Mouse (Mus musculus): ENCODE results near the gene Mmel1. TPM values are rescaled to one million over a fixed set of nuclear protein-coding genes. Genes with fewer than 3 reads are reported as not detected.

Gene Mmel1
- total RNA-seq, 2 experiments from 2014 or later = 0.10 to 0.13 TPM

DNA sequence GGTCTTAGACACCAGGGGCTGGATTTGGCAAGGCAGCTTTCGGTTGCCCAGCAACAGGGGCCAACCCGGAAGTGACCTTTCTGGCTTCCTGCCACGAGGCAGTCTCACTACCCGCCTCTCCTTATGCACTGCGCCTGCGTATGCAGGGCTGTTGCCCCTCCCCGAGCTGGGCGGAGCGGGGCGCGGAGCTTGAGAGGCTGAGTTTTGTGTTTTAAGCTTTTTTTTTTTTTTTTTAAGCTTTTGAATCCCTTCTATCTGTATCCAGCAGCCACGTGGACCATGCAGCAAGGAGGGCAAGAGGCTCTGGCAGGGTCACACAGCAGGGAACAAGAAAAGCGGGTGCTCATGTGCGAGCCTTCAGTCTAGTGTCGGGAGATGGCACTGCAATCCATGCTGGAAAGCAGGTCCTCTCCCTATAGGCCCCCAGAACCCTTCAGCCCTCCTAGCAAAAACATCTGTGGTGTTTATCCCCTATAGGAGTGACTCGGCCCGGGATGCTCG is 5.1 kb upstream of the Mmel1 start:
- DNase-seq = peak; percentile 93

DNA sequence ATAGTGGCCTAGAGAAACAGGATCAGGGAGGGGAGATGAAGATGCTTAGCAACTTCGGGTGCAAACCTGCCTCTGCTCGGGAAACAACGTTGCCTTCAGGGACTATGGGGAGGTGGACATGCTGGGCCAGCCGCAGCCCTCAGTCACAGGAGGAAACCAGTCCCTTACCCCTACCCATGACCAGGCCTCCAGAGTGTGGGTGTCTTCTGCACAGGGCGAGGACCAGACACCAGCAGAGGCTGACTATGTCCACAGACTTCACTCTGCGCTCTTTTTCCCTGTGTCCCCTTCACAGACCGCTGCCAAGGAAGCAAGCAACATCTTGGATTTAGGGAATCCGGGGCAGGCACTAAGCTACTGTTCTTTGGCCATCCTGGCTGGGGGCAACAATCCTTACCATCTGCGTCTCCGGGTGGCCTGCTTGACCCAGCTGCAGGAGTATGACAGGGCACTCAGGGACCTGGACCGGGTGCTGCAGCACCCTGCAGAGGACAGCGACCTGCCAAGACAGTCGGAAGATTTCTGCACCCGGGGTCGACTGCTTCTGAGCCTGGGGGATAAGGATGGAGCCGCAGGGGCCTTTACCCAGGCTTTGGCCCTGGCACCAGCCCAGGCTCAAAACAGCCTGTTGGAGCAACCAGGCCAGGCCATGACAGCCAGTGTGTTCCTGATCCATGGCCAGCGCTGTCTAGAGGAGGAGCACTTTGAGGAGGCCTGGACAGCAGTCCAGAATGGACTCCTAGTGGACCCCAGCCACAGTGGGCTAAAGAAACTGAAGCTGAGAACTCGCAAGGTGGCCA is 4.2 kb upstream of the Mmel1 start:
- DNase-seq = no peak

DNA sequence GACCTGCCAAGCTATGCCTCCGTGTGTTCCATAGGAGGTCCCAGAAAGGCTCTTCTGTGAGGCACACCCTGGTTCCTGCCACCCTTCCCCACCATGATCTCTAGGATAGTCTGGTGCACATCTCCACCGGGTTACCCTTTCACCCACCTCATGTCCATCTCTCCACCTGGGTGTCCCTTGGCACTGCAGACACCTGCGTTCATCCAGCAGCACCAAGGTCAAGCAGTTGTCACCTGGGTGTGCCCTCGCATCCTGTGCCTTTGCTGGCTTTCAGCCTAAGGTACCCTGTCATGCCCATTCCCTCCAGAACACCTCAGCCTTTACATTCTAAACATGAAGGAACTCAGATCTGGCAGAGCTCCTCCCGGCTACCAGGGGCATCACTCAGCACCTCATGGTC is 3.0 kb upstream of the Mmel1 start:
- DNase-seq = no peak

DNA sequence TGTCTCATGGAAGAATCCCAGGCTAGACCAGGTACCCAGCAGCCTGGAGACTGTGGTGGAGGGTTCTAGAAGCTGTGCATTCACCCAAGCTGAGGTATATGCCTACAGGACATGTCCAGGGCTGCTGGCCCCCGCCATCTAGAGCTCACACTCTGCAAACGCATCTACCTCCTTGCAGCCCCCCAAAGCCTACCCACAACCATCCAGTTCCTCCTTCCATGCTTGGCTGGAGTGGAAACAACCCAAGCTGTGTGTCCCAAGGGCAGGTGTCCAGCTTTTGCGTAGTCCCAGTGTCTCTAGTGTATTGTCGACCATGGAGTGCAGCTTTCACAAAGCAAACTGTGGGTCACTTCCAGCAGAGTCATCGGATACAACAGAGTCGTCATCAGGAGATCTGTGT is 2.1 kb upstream of the Mmel1 start:
- no peak for DNase-seq

DNA sequence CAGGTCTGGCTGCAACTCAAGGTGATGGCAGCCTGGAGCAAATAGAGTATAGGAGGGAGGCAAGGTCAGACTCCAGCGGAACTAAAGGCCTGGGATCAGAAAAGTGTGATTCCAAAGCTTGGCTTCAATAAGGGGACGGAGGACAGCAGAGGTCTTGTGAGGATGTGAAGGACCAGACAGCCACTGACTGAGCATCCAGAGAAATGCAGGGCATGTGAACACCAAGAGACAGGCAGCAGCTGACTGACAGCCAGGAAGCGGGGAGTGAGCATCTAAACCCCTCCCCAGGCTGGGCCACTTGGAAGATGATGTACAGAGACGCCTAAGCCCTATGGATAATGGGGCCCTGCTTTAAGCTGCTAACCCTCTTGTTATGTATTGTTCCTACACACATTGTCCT is 1.3 kb downstream of the Mmel1 start:
- DNase-seq = no peak

DNA sequence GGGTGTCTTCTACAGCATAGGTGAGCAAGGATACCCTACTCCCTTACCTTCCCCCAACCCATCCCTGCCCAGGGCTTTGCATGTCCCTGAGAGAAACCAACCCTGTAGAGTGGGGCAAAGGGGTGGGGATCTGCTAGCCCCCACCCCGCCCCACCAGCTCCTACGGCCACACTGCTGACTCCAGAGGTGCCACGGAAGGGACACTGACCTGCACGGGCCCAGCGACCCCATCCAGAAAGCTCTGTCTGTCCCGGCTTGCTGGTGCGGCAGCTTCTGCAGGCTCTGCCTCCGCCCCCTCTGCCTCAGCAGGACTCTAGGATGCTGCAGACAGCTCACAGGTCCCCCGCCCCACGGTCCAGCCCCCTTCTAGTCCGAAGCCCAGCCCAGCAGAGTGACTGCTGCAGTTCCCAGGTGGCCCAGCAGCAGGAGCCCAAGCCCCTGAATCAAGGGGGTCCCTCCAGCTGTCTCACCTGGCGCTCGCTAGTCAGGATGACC is 2.4 kb downstream of the Mmel1 start:
- no peak for DNase-seq

DNA sequence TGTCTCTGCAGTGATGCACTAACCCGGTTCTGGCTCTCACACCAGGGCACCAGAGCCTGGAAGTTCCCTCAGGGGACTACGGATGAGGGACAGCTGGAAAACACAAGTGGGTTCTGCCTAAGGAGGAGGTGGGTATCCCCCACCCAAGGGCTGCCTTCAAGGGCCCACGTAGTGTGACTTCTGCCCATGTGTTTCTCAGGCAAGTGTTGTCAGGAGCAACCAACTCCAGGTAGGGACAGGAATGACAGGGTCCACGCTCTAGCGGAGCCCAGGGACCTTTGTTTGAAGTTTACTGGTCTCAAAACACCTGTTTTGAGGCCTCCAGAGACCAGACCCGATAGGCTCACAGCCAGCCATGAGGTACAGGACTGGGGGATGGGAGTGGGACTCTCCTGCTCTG is 3.8 kb downstream of the Mmel1 start:
- DNase-seq = no peak

DNA sequence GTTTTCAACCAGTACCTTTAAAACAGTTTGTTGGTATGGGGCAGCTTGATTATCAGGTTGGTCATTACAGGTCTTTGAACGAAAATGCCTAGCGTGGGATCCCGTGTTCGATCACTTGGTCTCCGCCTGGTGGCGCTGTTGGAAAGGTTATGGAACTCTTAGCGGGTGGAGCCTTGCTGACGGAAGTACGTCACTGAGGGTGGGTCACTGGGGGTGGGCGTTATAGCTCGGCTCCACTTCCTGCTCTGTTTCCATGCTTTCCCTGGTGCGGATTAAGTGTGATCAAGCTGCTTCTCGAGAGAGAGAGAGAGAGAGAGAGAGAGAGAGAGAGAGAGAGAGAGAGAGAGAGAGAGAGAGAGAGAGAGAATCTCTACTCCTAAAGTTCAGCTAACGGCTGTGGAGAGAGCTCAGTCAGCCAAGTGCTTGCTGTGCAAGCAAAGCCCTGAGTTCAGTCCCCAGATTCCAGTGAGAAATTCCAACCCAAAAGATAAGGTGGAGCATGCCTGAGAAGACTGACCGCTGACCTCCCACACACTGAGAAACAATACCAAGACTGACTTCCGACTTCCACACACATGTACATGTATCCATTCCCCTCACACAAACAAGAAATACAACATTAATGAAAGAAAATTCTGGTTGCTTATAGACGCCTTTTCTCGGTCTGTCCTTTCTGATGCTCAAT is 8.6 kb downstream of the Mmel1 start:
- DNase-seq = peak; percentile 93 to 97

DNA sequence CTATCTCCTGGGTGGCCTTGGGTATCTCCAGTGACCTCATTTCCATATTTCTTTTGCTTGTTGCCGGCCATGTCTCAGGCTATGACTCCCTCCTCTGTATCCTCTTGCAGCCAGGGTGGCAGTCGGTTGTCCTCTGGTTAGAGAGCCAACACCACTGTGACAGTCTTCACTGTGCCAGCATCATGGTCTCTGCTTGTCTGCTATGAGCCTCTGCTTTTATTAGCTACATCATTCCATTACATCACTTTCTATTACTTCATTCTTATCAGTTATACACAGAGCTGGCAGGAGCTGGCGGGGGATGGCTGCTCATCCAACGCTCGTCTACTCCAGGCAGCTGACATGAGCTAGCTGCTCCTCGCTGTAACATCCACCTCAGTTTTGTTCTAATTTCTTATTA is 11.3 kb downstream of the Mmel1 start:
- DNase-seq = peak; percentile 61 to 78

DNA sequence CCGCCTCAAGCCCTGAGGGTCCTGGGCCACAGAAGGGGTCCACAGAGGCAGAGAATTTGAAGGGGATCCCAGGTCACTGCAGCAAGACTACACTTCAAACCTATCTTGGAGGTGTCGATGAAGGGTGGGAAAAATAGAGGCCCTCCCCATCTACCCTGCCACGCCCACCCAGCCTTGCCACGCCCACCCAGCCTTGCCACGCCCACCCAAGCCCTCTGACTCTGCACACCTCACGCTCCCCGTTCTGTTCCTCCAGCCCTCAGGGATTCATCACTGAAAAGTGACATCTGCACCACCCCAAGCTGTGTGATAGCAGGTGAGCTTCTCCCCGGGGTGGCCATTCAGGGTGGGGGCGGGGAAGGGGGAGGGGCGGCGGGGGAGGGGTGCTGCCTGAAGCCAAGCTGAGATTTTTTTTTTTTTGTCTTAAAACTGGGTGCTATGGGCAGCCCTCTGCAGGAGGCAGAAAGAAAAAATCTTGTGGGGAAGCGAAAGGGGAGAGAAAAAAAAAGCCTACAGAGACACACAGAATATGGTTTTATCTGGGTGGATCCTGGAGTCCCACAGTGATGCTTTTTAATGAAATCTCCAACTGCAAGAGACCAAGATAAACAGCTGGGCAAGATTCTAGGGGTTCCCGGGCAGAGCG is 12.8 kb downstream of the Mmel1 start:
- DNase-seq = no peak

DNA sequence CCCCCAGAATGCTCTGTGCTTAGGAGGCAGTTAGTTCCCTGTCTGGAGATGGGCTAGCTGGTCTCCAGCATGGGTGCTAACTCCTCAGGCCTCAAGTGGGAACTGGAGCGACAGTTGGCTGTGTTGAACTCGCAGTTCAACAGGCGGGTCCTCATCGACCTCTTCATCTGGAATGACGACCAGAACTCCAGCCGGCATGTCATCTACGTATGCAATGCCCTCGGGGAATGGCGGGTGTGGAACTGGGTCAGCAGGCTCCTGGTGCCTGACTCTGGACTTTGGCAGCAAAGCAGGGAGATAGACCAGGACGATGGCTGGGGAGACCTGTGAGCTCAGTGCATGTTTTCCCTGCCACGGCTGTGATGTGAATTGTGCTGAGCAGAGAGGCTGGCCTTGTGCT is 16.0 kb downstream of the Mmel1 start:
- DNase-seq = no peak

DNA sequence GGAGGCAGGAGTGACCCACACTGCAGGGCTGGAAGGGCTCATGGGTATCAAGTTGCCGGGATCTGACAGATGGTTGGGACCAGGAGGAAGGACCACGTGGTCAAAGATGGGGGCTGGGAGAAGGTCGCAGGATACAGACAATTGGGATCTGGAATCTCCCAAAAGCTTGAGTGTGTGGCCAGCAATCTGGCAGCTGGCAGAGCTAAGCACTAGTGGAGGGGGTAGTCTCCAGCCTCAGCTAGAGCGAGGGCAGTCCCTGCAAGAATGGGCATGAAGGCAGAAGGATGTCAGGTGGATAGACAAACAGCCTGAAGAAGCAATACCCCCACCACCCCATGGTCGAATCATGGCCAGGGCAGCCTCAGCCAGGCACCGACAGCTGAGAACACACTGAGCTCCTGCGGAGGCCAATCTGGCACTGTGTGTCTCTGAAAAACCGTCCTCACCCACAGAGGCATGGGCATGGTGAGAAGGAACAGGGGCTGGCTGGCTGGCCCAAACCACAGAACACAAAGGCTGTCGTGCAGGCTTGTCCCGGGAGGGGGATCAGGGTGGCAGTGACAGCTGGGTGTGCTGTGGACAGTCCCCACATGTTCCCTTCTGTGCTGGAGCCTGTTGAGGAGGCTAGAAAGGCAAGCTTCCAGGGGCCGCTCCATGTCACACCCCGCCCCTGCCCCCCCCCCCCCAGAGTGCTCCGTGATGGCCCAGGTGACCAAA is 17.6 kb downstream of the Mmel1 start:
- DNase-seq = no peak

DNA sequence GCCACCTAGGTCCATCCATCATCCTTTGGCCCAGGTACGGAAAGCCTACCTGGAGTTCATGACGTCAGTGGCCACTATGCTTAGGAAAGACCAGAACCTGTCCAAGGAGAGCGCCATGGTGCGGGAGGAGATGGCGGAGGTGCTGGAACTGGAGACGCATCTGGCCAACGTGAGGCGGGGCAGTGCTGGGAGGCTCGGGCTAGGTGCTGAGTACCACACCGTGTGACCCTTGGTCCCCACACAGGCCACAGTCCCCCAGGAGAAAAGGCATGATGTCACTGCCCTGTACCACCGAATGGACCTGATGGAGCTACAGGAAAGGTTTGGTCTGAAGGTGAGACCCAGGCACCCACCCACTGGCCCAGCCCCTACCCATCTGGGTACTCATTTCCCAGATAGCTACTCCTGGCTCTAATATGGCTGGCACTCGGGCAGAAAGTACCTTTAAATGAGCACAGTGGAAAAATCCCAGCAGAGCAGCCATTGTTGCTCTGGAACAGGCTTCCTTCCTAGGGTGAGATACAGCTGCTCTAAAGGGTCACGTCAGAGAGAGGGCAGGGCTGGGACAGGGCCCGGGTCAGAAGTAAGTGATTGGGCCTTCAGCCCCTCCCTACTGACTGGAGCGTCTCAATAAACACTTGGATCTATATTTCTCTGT is 18.3 kb downstream of the Mmel1 start:
- no peak for DNase-seq

DNA sequence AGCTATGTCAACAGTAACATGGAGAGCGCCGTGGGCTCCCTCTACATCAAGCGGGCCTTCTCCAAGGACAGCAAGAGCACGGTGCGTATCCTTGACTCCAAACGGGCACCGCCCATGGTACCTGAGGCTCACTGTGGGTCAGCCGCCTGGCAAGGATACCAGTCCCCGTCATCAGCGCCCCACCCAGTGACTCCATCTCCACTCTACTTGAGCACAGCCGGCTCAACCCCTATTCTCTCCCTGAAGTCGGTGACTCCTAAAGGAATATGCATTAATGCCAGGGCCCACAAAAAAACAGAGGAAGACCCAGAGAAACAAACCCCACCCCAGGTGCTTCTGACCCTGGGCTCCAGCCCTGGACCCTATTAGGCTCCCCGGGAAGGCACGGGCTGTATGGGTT is 21.5 kb downstream of the Mmel1 start:
- DNase-seq = no peak

DNA sequence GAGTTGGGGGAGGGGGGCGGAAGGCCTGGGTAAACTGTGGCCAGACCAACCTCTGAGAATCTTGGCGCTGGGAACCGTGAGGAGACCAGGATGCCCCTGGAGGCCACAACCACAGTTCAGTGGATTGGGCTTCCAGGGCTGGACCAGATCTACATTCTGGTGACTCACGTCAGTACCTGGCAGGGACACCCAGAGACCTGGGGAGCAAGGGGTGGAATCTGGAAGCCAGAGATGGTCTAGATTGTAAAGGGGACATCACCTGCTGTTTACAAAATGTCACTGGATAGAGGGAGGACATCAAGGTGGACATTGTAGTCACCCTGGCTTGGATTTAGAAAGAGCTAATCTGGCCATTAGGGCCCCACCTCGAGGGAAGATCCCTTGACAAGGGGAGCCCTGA is 26.2 kb downstream of the Mmel1 start:
- DNase-seq = no peak

DNA sequence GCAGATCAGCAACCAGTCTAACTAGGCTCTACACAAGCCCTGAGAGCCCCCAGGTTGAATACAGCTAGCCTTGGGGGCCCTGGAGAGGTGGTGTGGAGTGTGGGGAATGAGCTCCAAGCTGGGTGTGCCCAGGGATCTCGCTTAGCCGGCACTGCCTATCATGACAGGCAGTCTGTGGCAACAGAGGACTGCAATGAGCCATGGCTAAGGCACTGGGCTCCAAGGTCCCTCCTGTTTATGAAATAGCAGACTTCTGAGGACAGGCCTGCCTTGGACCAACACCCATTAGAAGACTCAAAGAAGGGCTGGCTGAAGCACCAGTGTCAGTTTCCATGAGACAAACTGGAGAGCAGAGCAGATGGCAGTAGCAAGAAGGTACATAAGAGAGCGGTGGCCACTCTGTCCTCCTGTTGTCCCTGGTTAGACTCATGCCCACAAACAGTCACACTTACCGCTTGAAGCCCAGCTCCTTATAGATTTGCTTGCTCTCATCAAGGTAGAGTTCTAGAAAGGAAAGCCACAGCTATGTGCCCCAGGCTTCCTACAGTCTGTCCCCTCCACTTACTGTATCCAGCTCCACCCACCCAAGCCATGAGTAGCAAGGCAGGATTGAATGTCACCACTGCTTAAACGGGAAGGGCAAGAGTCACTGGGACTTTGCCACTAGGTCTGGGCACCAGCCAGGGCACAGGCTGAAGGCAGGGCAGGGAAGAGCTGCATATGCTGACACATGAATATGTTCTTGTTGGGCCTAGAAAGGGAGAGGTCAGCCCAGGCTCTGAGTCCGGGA is 28.5 kb downstream of the Mmel1 start:
- peak; percentile 45 to 60 for DNase-seq

DNA sequence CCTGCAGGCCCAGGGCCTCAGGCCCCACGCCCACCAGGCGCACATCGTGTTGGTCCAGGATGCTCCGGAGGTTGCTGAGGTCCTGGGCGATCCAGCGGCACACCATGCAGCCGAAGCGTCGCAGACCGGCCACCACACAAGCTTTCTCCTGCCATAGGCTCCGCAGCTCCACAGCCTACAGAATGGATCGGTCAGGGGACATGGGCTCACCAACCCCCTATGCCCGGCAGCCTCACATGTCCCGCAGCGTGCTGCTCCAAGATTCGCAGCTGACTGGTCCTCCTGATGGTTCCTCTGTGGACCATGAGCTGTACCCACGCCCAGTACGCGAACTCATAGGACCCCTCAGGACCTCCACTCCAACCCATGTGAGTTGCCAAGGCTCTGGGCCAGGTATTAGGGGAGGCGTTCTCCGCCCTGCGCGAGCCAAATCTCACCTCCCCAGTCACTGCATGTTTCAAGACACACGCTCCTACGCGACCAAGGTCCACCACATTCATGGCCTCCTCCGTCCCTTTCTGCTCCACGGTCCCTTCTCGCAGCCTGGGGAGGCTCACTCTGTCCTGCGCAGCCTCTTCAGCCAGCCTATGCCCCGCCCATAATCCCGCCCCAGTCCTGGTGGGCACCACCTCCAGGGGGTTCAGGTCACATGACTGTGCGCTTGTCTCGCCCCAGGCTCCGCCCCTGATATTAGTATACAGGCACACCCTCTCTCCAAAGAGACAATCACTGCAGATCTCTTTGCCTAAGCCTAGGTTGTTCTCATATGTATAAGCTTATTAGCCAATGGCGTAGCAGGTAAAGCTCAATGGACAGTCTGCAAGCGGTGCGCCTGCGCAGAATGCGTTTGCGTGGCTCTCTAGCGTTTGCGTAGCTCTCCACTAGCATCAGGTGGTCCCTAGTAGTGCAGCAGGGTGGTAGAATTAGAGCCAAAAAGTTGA is 29.4 kb downstream of the Mmel1 start, which contains the start of gene Fam213b:
TSS of gene Fam213b (minus strand) at position 630 of the 941 bp plus-strand sequence.
- peak; percentile 87 to 91 for DNase-seq

DNA sequence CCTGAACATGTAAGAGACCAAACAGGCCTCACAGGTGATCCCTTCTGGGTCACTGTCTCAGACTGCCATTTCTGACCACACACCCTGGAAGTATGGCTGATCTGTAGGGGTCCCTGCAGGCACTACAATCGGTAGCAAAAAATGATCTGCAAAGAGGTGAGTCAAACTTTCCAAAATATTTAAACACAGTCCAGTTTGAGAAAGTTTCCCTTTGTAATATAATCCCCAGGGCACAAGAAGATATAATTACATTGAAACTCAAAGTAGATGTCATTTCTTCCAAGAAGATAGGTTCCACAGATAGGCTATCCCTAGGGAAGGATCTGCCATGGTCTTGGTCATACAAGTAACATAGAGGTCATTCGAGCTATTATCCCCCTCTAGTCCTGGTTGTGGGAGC is 33.0 kb downstream of the Mmel1 start:
- DNase-seq = no peak
